Mouse (Mus musculus) lung, postnatal 0 days (tissue): Measurements from ENCODE around the gene Zbtb17.

ENCODE experiments used
- CTCF ChIP-seq: IDR thresholded peaks from 2 replicates; pipeline ENCODE4 v1.5.1; 2016; ENCODE audit warnings: antibody characterized with exemption, mild to moderate bottlenecking
- EP300 ChIP-seq: IDR thresholded peaks from 2 replicates; pipeline ENCODE4 v1.6.1; 2016; ENCODE audit warnings: antibody characterized with exemption, mild to moderate bottlenecking, control low read depth

DNA sequence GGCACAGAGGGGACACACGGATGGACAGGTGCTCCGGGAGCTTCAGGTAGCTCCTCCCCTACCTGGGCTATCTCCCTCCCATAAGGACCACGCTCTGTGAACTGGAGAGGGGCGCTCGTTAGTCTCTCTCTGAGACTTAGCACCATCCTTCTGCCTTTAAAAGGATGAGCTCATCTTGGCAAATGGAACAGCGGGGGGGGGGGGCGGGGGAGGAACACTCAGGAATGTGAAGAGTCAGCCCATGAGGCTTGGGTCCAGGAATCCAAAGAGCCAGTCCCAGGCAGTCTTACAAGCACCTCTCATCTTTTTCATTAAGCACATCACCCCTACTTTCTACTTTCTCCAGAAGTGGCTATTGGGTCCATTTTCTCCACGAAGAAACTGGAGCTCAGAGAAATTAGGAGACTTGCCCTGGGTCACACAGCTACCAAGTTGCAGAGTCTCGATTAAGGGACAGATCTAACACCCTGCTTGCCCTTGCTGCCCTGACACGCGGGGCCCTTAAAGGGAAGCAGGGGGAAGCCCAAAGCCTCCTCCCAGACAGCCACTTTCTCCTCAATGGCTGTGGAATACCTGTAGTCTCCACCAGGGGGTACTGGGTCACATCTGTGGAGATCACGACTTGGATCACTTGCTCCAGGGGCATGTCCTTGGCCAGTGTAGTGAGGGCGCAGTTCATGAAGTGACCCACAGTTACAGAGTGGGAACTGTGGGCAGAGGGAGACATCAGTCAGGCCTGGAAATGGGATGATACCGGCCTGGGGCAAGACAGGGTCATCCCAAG lies 37.7 kb upstream of the Zbtb17 start:
- TF ChIP-seq EP300 (no peak), CTCF (peak; percentile 88)
